Mouse (Mus musculus) cortical plate, adult 2 months (tissue): ENCODE measurements around the gene Plau.

Experiments used
- CTCF ChIP-seq: fragments of 200-500 bp; IDR thresholded peaks from 2 replicates; pipeline ENCODE4 v1.5.1; 2011; ENCODE audit warnings: mild to moderate bottlenecking, control low read depth, low read length; ENCODE audit not compliant: insufficient read depth; ENCODE audit errors: extremely low read depth
- POLR2A ChIP-seq: fragments of 200-500 bp; IDR thresholded peaks from 2 replicates; pipeline ENCODE4 v1.6.1; 2011; ENCODE audit warnings: mild to moderate bottlenecking, low read length, control low read depth; ENCODE audit not compliant: insufficient read depth; ENCODE audit errors: extremely low read depth

DNA sequence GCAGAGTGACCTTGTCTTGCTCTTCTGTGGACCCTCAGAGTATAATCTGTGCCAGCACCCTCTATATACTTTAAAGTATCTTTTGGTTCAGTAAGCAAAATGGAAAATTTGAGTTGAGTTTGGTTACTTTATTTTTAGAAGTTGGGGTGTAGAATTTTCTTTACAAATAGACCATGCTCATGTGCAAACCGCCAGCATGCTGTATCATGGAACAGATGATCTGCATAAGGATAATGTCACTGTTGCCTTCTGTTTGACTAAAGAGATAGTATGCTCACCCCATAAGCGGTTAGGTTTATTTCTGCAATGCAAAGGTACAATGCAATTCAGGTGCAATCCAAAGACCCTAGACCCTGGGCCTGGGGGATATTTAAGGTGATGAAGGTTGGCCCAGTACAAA is 10.9 kb upstream of the Plau start:
- TF ChIP-seq CTCF (no peak), POLR2A (no peak)
